Mouse (Mus musculus) myocyte (in vitro differentiated cells): ENCODE measurements around the gene Rangrf. TPM values are rescaled to one million over a fixed set of nuclear protein-coding genes. Genes with fewer than 3 reads are reported as not detected.
"Not testable (repeated sequence)": the region's sequence is repeated elsewhere in the genome, so short reads cannot be mapped to it uniquely, and the experiment has no call there.

ENCODE experiments used
- H3K27me3 ChIP-seq: one replicate; pipeline ENCODE4 v1.6.1; 2011; ENCODE audit not compliant: control insufficient read depth, insufficient read depth, insufficient read length
- H3K36me3 ChIP-seq: one replicate; pipeline ENCODE4 v1.6.1; 2011; ENCODE audit not compliant: control insufficient read depth, insufficient read depth
- H3K4me2 ChIP-seq: one replicate; pipeline ENCODE4 v1.6.1; 2011; ENCODE audit warnings: low read depth, control low read depth
- H3K4me3 ChIP-seq: one replicate; pipeline ENCODE4 v1.5.1; 2011; ENCODE audit warnings: mild to moderate bottlenecking, control low read depth, moderate library complexity
- H3K79me2 ChIP-seq: one replicate; pipeline ENCODE4 v1.6.1; 2011; ENCODE audit not compliant: control insufficient read depth, insufficient read depth
- H3ac ChIP-seq: one replicate; pipeline ENCODE4 v1.6.1; 2011; ENCODE audit not compliant: control insufficient read depth, insufficient read length
- CEBPB ChIP-seq: IDR thresholded peaks from 2 replicates; pipeline ENCODE4 v1.6.1; 2011; ENCODE audit warnings: mild to moderate bottlenecking, moderate library complexity; ENCODE audit not compliant: poor library complexity, insufficient read depth, severe bottlenecking
- E2F4 ChIP-seq: IDR thresholded peaks from one replicate; pipeline ENCODE4 v1.6.1; 2011; ENCODE audit warnings: mild to moderate bottlenecking, control low read depth, moderate library complexity; ENCODE audit not compliant: insufficient read depth
- MAX ChIP-seq: IDR thresholded peaks from one replicate; pipeline ENCODE4 v1.6.1; 2011; ENCODE audit warnings: low read depth, mild to moderate bottlenecking, control low read depth
- MYOD1 ChIP-seq, 3 experiments: IDR thresholded peaks; one replicate each; pipeline ENCODE4 v1.6.1; 2011; ENCODE audit warnings: control low read depth in 2 of 3, low read depth in 2 of 3, mild to moderate bottlenecking in 2 of 3, moderate library complexity in 1 of 3; ENCODE audit not compliant: insufficient read length in 2 of 3, control insufficient read depth in 1 of 3
- MYOG ChIP-seq, 3 experiments: IDR thresholded peaks; one replicate each; pipeline ENCODE4 v1.6.1; 2011; ENCODE audit warnings: control low read depth in 2 of 3, low read depth in 2 of 3, mild to moderate bottlenecking in 2 of 3; ENCODE audit not compliant: insufficient read length in 2 of 3, control insufficient read depth in 1 of 3, insufficient read depth in 1 of 3
- POLR2A ChIP-seq: IDR thresholded peaks from one replicate; pipeline ENCODE4 v1.6.1; 2011; ENCODE audit warnings: low read depth, mild to moderate bottlenecking, control low read depth, moderate library complexity; ENCODE audit not compliant: insufficient read length
- POLR2AphosphoS2 ChIP-seq: IDR thresholded peaks from one replicate; pipeline ENCODE4 v1.6.1; 2011; ENCODE audit warnings: low read depth, control low read depth; ENCODE audit not compliant: insufficient read length
- REST ChIP-seq: IDR thresholded peaks from one replicate; pipeline ENCODE4 v1.6.1; 2011; ENCODE audit warnings: mild to moderate bottlenecking, control low read depth, moderate library complexity; ENCODE audit not compliant: insufficient read depth, insufficient read length
- SRF ChIP-seq: IDR thresholded peaks from one replicate; pipeline ENCODE4 v1.6.1; 2011; ENCODE audit warnings: low read depth; ENCODE audit not compliant: control insufficient read depth, insufficient read length
- TCF12 ChIP-seq: IDR thresholded peaks from one replicate; pipeline ENCODE4 v1.6.1; 2011; ENCODE audit warnings: mild to moderate bottlenecking, control low read depth; ENCODE audit not compliant: poor library complexity, insufficient read depth, severe bottlenecking
- TCF3 ChIP-seq: IDR thresholded peaks from one replicate; pipeline ENCODE4 v1.6.1; 2011; ENCODE audit warnings: low read depth, control low read depth; ENCODE audit not compliant: insufficient read length
- USF1 ChIP-seq: IDR thresholded peaks from one replicate; pipeline ENCODE4 v1.6.1; 2011; ENCODE audit warnings: low read depth, mild to moderate bottlenecking, control low read depth, moderate library complexity
- polyA plus RNA-seq: library from polyadenylated mRNA; unstranded; fragments of >200 nt; fragmentation: generic; extraction: Trizol; gene quantifications from one replicate; pipeline ENCODE4 v1.2.1, GENCODE M21; 2012; ENCODE audit warnings: missing spikeins

The Rangrf gene
- polyA plus RNA-seq, 1 experiment, result 56.4 TPM

DNA sequence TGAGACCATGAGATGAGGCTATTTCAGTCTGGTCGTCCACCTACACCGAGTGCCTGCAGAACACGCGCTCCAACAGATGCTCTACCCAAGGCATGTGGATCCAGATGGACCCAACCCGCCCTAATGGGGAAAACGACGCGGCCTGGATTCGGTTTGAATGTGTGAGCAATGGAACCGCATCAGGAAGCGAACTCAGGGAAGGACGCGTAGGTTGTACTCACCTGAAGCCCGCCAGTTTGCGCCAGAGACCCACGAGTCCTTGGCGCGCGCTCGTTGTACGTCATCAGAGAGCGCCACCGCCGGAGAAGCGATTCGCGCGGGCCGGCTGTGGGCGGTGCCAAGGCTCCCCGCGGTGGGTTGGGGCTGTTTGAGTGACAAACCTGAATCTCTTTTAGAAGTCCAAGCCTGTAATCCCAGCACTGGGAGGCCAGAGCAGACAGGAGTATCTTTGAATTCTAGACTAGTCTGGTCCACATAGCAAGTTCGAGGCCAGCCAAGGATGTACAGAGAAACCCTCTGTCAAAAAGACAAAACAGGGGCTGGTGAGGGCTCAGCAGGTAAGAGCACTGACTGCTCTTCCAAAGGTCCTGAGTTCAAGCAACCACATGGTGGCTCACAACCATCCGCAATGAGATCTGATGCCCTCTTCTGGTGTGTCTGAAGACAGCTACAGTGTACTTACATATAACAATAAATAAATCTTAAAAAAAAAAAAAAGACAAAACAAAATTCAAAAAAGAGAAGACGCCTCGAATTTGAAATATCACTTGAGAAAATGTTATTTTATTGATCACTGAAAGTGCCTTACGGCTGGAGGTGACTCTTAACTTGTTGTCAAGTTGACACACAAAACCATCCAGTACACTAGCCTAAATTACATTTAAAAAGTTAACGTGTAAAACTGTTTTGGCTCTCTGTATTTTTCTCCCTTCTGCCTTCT, 33.5 kb upstream of the Rangrf start, which contains the start of gene Pfas:
Gene Pfas, minus strand, starts transcription at position 279 of the 940 bp plus-strand sequence.
- Histone ChIP-seq H3ac (no peak within 1 kb of the TSS), H3K4me3 (peak within 1 kb of the TSS; percentile 54), H3K27me3 (no peaks in the 10 kb centered on the region), H3K4me2 (peak within 1 kb of the TSS; percentile 69), H3K79me2 (peaks cover 30% of the 10 kb centered on the region), H3K36me3 (no peaks in the 10 kb centered on the region)
- TF ChIP-seq MYOG (IDR thresholded peaks at IDR 0.05; ENCODE audit: control insufficient read depth in 1 of 3, insufficient read depth in 1 of 3, insufficient read length in 2 of 3, low read depth in 2 of 3) (no peak), MAX (no peak), MYOD1 (IDR thresholded peaks at IDR 0.05; ENCODE audit: control insufficient read depth in 1 of 3, insufficient read length in 2 of 3, low read depth in 2 of 3) (no peak), CEBPB (no peak), REST (no peak), TCF12 (no peak), SRF (peak; percentile 84), POLR2A (peak; percentile 70), POLR2AphosphoS2 (peak; percentile 91), TCF3 (no peak), USF1 (no peak), E2F4 (peak; percentile 61)

DNA sequence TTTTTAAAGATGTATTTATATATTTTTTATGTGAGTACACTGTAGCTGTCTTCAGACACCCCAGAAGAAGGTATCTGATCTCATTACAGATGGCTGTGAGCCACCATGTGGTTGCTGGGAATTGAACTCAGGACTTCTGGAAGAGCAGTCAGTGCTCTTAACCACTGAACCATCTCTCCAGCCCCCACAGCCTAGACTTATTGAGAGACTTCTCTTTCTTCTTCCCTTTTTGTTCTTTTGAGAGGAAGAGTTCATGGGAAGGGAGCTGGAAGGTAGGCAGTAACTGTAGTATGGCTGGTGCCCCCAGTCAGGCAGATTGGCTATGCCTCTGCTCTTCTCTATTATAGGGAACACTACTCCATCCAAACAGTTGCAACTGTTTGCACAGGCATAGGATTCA, 31.6 kb upstream of the Rangrf start:
- H3K36me3 ChIP-seq, H3ac ChIP-seq, H3K4me2 ChIP-seq, H3K4me3 ChIP-seq, H3K27me3 ChIP-seq: not testable (repeated sequence)
- H3K79me2 ChIP-seq, result peaks cover 30% of the 10 kb centered on the region

DNA sequence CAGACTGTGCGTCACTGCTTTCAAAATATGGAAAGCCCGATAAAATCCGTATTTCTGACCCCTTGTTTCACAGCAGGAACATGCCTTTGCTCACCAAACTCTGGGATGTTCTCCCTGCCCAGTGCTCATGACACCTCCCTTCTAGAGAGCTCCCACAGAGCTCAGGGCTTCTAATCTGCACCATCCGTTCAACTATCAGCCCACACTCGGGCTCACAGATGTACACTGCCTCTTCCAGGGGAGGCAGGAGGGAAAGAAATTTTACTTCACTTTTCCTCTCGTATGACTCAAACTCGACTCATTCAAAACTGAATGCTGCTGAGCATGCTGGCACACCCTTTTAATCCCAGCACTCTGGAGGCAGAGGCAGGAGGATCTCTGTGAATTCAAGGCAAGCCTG, 30.2 kb upstream of the Rangrf start:
- Histone ChIP-seq H3K4me3 (no peak overlapping the region), H3K79me2 (peaks cover 30% of the 10 kb centered on the region), H3ac (no peak overlapping the region), H3K36me3 (peaks cover 4% of the 10 kb centered on the region), H3K27me3 (no peaks in the 10 kb centered on the region), H3K4me2 (no peak overlapping the region)
- TF ChIP-seq MAX, result no peak
- TF ChIP-seq TCF12, result no peak

DNA sequence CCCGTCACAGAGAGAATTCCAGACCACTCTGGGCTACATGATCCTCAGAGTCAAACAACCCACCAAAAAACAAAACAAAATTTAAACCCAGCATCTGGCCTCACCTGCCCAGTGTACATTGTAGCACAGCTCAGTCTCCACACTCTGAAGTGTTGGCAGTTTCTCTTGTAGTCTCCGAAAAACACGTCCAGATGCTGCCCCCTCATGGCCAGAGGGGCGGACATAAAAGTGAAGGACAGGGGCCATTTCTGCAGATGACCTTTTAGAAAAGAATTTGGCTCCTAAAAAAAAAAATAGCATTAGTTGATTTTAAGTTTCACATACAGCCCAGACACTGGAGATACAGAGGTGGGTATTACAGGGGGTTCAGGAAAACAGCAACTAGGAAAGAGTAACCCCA, 28.6 kb upstream of the Rangrf start:
- H3K4me3 ChIP-seq, result no peak overlapping the region
- H3K36me3 ChIP-seq, result peaks cover 12% of the 10 kb centered on the region
- TF ChIP-seq POLR2A, result no peak
- TF ChIP-seq REST, result no peak
- no peak for TF ChIP-seq POLR2AphosphoS2
- TF ChIP-seq MYOG (IDR thresholded peaks at IDR 0.05; ENCODE audit: control insufficient read depth in 1 of 3, insufficient read depth in 1 of 3, insufficient read length in 2 of 3, low read depth in 2 of 3), result no peak
- no peak for TF ChIP-seq USF1
- no peak for TF ChIP-seq MYOD1 (IDR thresholded peaks at IDR 0.05; ENCODE audit: control insufficient read depth in 1 of 3, insufficient read length in 2 of 3, low read depth in 2 of 3)
- no peaks in the 10 kb centered on the region for H3K27me3 ChIP-seq
- H3ac ChIP-seq, result no peak overlapping the region
- no peak overlapping the region for H3K4me2 ChIP-seq
- peaks cover 30% of the 10 kb centered on the region for H3K79me2 ChIP-seq

DNA sequence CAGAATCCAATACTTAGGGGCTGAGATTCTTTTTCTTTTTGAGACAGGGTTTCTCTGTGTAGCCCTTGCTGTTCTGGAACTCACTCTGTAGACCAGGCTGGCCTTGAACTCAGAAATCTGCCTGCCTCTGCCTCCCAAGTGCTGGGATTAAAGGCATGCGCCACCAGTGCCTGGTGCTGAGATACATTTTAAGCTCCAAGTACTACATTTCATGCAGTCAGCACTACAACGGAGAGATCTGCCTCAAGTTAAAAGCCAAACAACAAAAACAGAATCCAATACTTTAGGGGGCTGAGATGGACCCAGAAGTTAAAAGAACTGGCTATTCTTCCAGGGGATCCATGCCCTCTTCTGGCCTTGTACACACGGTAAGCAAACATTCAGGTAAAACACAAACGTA, 27.8 kb upstream of the Rangrf start:
- H3K27me3 ChIP-seq, H3K4me3 ChIP-seq, H3K4me2 ChIP-seq, H3ac ChIP-seq: not testable (repeated sequence)
- H3K79me2 ChIP-seq, result peaks cover 22% of the 10 kb centered on the region
- peaks cover 19% of the 10 kb centered on the region for H3K36me3 ChIP-seq

DNA sequence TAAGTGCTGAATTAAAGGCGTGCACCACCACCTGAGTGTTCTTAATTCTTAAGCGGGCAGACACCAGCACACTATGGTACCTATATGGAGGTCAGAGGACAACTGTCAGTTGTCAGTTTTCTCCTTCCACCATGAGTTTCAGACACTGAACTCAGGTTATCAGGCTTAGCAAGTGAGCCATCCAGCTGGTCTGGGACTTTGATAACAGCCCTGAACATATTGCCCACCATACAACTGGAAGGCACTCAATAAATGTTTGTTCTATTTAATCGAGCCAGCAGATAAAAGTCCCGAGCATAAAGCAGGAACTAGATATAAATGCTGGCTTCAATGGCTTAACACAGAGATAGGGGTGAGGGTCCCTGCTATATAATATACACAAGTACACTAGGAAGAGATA, 22.1 kb upstream of the Rangrf start:
- TF ChIP-seq MYOD1 (IDR thresholded peaks at IDR 0.05; ENCODE audit: control insufficient read depth in 1 of 3, insufficient read length in 2 of 3, low read depth in 2 of 3) (no peak), POLR2AphosphoS2 (no peak), MAX (no peak), SRF (no peak), POLR2A (no peak), MYOG (IDR thresholded peaks at IDR 0.05; ENCODE audit: control insufficient read depth in 1 of 3, insufficient read depth in 1 of 3, insufficient read length in 2 of 3, low read depth in 2 of 3) (no peak), CEBPB (no peak), E2F4 (no peak), REST (no peak), TCF12 (no peak), USF1 (no peak), TCF3 (no peak)

More for the DNA sequence above, 22.1 kb upstream of the Rangrf start:
- Histone ChIP-seq H3K36me3 (peaks cover 43% of the 10 kb centered on the region), H3K4me3 (no peak overlapping the region), H3K4me2 (no peak overlapping the region), H3K27me3 (no peaks in the 10 kb centered on the region), H3ac (no peak overlapping the region), H3K79me2 (no peaks in the 10 kb centered on the region)
